Mouse (Mus musculus): Measurements from ENCODE around the gene Esrrg.
A peak's percentile ranks its signal among the peaks of the same experiment; 100 is the strongest.

Gene Esrrg

DNA sequence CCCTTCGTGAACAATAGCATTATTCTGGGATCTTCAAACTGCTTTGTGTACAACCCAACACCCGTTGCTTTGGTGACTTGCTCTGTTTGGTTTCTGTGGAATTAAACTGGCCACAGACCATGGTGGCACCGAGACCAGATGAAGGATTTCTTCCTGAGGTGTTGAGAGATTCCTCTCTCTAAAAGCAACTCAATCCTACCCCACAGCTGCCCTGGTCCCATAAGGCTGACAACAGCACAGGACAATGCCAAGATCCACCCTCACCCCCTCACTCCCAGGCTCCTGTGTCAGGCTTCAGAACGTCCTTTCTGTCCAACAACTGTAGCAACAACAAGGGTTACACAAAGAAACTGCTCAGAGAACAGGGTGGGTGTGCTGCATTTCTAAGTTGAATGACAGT lies 449.3 kb downstream of the Esrrg start:
- no peak for DNase-seq (ENCODE audit: inconsistent age in 2 of 2, low spot score in 1 of 2)

DNA sequence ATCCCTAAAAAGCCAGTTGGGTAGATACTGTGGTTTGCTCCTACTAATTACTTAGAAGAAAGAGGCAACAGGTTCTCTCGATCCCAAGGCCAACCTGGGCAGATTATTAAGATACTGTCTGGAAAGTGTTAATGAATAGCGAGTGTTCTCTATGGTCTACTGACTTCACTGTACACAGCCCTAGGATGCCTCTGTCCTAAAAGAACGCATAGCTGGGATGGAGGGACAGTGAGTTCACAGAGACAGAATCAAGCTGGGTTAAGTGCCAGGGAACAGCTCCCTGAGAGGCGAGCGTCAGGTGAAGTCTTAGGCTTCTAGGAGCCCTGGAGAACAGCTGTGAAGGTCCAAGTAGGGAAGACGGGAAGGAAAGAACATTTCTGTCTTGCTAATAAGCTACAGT lies 450.4 kb downstream of the Esrrg start:
- DNase-seq (ENCODE audit: inconsistent age in 2 of 2, low spot score in 1 of 2) = no peak

- DNase-seq (ENCODE audit: inconsistent age in 2 of 2, low spot score in 1 of 2) = no peak
Measured at GRCm38 (mm10) chr1:188060493-188060892, 451.9 kb downstream of the Esrrg start.

- DNase-seq (ENCODE audit: inconsistent age in 2 of 2, low spot score in 1 of 2) = no peak
Measured at GRCm38 (mm10) chr1:188068833-188069232, 460.2 kb downstream of the Esrrg start.

GRCm38 (mm10) chr1:188069849-188070248 lies 461.3 kb downstream of the Esrrg start:
- no peak for DNase-seq (ENCODE audit: inconsistent age in 2 of 2, low spot score in 1 of 2)

DNA sequence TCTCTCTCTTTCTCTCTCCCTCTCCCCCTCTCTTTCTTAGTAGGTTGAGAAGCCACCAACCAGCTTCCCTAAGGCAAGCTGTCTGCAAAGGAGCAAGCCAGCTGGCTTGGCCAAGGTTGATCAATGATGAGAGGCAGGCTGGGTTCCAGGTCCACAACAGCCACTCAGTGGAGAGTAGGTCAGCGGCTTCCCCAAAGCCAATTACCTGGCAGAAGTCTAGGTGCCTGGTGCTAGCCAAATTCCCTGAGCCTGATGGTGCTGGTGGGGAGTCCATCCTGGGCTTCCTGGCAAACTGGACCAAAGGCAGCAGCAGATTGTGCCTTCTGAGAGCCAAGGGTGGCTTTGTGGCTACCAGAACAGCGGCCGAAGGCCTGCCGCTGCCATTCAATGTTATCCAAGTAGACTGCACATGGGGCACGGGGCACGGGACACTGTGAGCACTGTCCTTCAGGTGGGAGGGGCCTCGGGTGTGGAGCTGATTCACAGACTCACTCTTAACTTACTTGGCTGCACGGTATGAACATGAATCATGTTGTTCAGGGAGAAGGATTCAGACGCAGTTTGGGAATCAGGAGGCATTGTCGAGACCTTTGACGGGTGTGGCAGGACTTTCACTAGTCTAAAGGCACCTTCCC lies 469.1 kb downstream of the Esrrg start:
- DNase-seq (ENCODE audit: inconsistent age in 2 of 2, low spot score in 1 of 2) = peak; percentile 84 to 87

DNA sequence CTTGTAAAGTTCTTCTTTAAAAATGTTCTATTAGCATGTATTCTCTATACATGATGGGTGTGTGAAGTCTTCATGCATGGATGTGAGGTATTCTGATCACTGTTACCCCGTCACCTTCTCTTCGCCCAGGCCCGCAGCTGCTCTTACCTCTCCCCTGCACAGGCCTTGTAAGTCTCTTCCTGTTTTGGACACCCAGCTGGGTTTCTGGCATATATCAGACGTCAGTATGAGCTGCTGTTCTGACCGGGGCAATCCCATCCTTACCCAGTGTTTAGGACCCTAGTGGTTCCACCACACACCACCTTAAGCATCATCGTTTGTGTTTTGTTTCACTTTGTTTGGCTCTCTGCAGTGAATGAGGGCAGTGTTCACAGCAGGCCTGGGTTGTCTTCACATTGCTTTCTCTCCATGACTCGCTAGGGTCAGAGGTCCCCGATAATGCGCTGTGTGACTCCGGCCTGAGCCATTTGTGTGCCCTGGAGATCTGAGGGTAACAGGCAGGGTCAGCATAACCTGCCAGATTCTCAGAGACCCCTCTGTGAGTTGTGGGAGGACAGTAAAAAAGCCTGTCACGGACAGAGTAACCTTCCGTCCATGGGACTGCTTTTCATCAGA lies 471.8 kb downstream of the Esrrg start:
- no peak for DNase-seq (ENCODE audit: inconsistent age in 2 of 2, low spot score in 1 of 2)

DNA sequence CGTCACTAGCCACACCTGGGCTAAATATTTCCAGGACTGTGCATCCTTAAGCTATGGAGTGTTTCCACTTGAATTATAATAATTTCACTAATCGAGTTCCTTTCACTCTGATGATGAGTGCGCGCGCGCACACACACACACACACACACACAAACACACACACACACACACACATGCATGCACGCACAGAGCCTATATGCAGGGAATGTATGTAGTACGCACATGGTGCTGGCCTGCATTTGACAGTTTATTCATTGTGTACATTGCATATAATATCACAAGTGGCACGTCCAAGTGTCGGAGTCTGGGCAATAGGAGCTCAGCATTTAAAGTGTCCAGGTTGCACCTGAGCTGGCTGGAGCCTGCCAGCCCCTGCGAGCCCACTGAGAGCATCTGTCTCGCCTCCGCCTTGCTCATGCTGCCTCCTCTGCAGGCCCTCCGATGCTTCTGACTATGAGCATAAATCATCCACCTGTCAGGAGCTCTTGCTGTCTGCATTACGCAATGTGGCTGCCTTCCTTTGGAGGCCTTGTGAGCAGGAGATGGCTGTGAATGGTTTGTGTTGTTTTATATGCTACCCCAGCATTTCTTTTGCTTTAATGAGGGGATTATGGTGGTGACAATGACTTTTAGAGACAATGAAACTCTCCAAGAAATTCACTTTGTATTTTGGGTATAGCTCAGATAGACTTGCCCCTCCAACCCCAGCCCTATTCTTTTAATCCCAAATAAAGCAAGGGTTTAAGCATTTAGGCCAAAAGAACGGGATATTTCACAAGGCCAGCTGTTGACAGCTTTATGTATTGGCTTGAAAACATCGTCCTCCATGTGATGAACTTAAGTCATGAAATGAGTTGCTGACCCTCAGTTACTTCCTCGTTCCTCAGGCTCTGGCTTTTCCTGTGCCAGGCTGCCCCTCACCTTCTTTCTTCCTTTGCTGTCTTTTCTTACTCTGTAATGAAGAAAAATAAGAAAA lies 474.4 kb downstream of the Esrrg start:
- DNase-seq (ENCODE audit: inconsistent age in 2 of 2, low spot score in 1 of 2) = peak; percentile 77 to 93

- peak; percentile 71 to 87 for DNase-seq (ENCODE audit: inconsistent age in 2 of 2, low spot score in 1 of 2)
Measured at GRCm38 (mm10) chr1:188085116-188085879, 476.7 kb downstream of the Esrrg start.

DNA sequence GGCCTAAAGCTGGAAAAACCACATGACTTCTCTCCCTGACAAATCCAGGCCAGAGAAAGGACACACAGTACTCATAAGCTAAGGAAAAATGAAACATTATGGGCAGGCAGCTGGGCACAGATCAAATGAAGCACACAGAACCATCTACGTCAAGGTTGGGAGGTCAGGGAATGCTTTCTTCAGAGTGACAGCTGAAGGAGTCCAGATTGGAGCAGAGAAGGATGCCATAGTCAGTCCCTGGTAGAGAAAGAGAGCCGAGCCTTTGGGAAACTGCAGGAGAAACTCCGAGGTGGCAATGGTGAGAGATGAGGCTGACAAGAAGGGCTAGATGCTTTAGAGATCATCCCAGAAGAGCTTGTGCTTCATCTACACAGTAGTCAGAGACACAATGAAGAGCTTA lies 485.1 kb downstream of the Esrrg start:
- peak; percentile 58 to 76 for DNase-seq (ENCODE audit: inconsistent age in 2 of 2, low spot score in 1 of 2)

DNA sequence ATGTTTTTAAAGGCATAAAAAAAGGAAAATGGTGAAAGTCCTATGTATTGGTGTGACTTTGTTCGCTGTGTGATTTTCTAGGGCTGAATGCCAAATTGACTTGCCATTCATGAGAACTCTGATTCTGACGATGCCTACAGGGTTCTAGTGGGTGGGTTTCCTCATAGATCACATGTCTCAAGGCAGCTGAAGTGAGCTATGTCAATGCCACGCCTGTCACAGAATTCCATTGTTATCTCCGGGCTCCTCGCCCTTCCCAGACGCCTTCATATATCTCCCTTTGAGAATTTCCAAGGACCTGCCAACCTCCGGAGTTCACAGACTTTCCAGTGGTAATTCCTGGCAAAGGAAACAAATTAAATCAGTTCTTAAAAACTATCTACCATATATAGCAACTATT lies 493.2 kb downstream of the Esrrg start:
- DNase-seq (ENCODE audit: inconsistent age in 2 of 2, low spot score in 1 of 2) = no peak

GRCm38 (mm10) chr1:188103179-188103578 lies 494.6 kb downstream of the Esrrg start:
- peak in 1 of 2 experiments; percentile 45 for DNase-seq (ENCODE audit: inconsistent age in 2 of 2, low spot score in 1 of 2)

DNA sequence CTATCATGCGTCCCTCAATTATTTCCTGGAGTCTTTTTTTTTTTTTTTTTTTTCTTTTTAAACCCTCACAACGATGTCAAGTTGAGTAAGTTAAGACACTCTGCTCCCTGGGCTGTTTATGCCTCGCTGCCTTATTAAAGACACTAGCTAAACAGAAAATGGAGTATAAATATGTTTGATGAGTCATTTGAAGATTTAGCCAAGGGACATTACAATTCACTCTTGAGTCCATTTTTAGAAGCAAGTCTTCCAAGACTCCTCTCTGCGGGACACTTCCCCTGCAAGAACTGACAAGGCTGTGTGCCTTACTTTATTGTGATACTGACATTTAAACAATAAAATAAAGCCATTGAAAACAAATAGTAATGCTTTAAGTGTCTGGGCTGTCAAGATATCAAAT lies 496.9 kb downstream of the Esrrg start:
- no peak for DNase-seq (ENCODE audit: inconsistent age in 2 of 2, low spot score in 1 of 2)

- DNase-seq (ENCODE audit: inconsistent age in 2 of 2, low spot score in 1 of 2) = peak in 1 of 2 experiments; percentile 36
Measured at GRCm38 (mm10) chr1:188107946-188108345, 499.4 kb downstream of the Esrrg start.

GRCm38 (mm10) chr1:188111552-188111951 lies 503.0 kb downstream of the Esrrg start:
- no peak for DNase-seq (ENCODE audit: inconsistent age in 2 of 2, low spot score in 1 of 2)

- no peak for DNase-seq (ENCODE audit: inconsistent age in 2 of 2, low spot score in 1 of 2)
Measured at GRCm38 (mm10) chr1:188113240-188113639, 504.6 kb downstream of the Esrrg start.

DNA sequence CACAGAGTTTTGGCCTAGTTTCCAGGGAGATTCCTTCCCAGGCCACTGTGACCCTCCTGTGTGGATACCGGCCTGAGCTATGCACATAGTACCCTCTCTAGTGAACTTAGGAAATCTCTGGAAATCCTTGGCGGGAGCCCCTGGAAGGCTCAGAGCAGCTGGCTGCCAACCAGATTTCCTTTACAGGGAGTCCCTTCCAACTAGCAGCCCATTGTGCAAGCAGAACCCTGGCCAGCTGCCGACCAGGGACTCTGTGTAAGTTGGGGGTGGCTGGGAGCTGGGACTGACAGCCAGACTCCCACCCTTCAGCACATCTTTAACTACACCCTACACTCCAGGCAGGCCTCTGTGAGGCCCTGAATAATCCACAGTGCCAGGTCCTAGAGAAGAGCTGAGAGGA lies 509.5 kb downstream of the Esrrg start:
- peak; percentile 78 to 88 for DNase-seq (ENCODE audit: inconsistent age in 2 of 2, low spot score in 1 of 2)

DNA sequence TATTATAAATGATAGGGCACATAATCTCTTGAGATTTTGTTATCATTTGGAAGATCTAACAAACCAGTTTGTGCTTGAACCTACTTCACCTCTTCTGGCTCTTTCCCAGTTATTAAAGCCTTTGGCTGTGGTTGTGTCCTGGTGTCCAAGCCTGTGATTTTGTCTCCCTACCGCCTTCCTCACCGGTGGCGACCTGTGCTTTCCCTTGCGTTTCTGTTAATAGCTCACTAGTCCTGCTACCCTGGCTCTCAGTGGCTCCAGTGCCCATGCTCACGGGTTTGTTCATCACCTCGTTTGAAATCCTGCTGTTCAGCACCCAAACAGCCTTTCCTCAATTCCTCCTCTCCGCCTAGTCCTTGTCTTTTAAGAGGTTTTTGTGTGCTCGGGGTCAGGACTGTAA lies 511.2 kb downstream of the Esrrg start:
- DNase-seq (ENCODE audit: inconsistent age in 2 of 2, low spot score in 1 of 2) = no peak

DNA sequence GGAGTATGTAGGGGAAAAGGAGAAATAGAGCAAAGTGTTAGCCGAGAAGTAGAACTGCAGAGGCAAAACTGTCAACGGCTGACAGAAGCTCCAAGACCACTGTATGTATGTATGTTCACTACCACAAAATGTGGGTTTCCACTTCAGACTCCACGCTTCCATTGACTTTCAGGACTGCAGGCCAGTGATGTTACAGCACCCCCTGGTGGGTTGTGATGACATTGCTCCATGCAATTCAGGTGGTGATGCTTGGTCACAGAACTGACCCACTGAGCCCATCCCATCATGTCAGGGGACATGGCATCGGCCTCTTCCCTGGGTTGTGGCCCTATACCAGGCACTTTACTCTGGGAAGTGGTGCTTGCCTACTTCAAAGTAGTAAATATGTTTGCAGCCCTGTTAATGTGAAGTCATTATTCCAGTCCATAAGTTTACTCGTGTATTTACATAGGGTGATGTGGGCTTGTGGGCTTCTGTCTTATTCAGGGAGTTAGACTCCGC lies 517.0 kb downstream of the Esrrg start:
- DNase-seq (ENCODE audit: inconsistent age in 2 of 2, low spot score in 1 of 2) = no peak

- DNase-seq (ENCODE audit: inconsistent age in 2 of 2, low spot score in 1 of 2) = peak; percentile 21 to 61
Measured at GRCm38 (mm10) chr1:188136126-188136525, 527.5 kb downstream of the Esrrg start.

GRCm38 (mm10) chr1:188139473-188139872 lies 530.9 kb downstream of the Esrrg start:
- DNase-seq (ENCODE audit: inconsistent age in 2 of 2, low spot score in 1 of 2) = peak in 1 of 2 experiments; percentile 62
